Mouse (Mus musculus) brain, embryonic 14.5 days (tissue): ENCODE data around the gene Veph1.

ENCODE experiments used
- CTCF ChIP-seq: fragments of 200-500 bp; IDR thresholded peaks from 2 replicates; pipeline ENCODE4 v1.5.1; 2012; ENCODE audit warnings: inconsistent platforms, mild to moderate bottlenecking, moderate library complexity, borderline replicate concordance; ENCODE audit not compliant: insufficient read depth, insufficient read length; ENCODE audit errors: extremely low read depth
- POLR2A ChIP-seq: fragments of 200-500 bp; IDR thresholded peaks from 2 replicates; pipeline ENCODE4 v1.6.1; 2012; ENCODE audit warnings: mild to moderate bottlenecking, inconsistent platforms, borderline replicate concordance; ENCODE audit not compliant: poor library complexity, insufficient read depth, insufficient read length, severe bottlenecking; ENCODE audit errors: extremely low read depth

DNA sequence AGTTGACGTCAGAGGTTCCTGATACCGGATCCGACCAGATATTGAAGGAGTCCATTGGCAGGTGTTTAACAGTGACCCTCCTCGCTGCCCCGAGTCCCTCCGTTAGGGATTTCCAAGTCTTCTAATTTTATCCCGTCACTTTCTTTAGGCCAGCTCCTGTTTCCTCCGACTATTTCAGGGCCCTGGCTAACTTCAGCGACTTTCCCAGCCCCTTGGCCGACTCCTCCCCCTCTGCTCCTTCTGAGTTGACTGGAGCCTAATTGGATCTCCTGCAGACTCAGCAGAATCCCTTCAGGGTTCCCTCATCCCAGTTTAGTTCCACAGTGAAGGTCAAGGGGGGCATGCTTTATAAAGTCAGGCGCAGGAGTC, 75.4 kb downstream of the Veph1 start:
- no peak for TF ChIP-seq CTCF
- no peak for TF ChIP-seq POLR2A
